Mouse (Mus musculus): ENCODE results near the gene Gpatch1.
A peak's percentile ranks its signal among the peaks of the same experiment; 100 is the strongest.
"Not testable (repeated sequence)": the region's sequence is repeated elsewhere in the genome, so short reads cannot be mapped to it uniquely, and the experiment has no call there.

The Gpatch1 gene

DNA sequence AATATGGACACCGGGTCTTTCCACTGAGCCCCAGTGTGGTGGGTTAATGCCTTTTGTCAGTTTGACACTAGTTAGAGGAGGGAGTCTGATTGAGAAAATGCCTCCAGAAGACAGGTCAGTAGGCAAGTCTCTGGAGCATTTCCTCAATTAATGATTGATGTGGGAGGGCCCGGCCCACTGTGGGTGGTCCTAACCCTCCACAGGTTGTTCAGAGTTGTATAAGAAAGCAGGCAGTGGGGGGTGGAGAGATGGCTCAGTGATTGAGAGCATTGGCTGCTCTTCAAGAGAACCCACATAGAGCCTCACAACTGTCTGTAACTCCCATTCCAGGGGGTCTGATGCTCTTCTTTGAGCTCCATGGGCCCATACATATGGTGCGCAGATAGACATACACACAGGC lies 13.3 kb upstream of the Gpatch1 start:
- DNase-seq (ENCODE audit: low read depth in 2 of 2, low spot score in 2 of 2), result no peak

DNA sequence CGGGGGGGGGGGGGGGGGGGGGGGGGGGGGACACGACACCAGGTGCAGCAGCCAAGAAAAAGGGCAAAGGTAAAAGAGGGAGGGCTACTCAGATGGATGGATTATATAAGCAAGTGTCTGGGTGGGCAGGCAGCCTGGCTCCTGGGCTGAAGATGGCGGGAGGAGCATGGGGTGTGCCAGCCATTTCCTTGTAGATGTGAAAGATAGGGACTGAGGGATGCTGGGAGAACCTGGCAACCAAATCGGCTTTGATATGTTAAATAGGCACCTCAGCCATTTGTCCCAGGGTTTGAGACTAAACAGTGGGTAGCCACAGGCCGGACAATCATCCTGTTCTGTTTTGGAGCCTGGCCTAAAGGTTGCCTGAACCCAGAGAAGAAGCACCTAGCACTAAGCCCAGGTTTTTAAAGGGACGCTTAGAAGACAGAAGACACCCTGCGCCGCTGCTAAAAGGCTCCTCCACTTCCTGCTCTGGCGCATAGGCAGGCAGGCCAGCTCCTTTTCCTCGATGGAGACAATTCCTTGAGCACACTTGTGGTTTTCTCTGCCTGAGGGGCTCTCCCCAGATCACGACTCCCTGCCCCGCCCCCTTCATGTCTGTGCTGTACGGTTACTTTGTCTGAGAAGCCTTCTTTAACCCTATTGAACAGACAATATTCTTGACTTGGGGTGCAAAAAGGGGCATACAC lies 4.6 kb upstream of the Gpatch1 start:
- DNase-seq (ENCODE audit: low read depth in 2 of 2, low spot score in 2 of 2), result no peak

DNA sequence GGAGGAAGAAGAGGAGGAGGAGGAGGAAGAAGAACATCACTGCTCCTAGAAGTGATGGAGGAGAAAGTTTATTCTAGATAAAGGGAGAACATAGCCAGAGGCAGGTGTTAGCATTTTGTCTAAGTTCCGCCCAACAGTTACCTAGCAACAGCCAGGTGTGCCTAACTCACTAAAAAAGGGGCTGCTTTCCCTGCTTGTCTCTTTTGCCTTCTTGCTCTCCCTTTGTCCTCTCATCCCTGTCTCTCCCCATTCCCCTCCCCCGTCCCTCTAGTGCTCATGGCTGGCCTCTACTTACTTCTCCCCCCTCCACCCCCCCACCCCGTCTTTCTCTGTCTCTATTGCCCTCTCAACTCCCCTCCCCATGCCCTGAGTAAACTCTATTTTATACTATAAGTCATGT lies 3.9 kb upstream of the Gpatch1 start:
- DNase-seq (ENCODE audit: low read depth in 2 of 2, low spot score in 2 of 2), result no peak

DNA sequence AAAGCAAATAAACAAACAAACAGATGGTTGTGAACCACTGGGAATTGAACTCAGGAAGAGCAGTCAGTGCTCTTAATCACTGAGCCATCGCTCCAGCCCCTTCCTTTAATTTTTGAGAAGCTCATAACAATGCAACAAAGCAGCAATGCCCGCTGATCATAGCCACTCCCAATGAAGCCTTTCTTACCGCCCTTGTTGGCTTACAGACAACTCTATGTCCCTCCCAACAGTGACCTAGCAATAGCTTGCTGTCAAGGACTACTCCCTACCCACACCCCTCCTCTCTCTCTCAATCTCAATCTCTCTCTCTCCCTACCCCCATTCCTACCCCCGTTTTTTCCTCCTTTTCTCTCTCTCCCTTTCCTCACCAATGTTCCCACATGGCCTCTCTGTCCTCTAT lies 1.5 kb upstream of the Gpatch1 start:
- no peak for DNase-seq (ENCODE audit: low read depth in 2 of 2, low spot score in 2 of 2)

DNA sequence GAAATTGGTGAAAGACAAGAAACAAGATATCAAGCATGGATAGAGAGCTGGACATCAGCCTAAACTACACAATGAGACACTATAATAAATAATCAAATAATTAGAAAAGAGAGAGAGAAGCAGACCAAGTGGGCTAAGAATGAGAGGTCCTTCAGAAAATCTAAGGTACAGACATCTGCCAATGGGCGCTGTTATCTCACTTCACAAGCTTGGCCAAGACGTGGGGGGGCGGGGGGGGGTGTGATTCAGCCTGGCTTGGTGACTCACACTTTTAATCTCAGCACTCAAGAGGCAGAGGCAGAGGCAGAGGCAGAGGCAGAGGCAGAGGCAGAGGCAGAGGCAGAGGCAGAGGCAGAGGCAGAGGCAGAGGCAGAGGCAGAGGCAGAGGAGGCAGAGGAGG lies 981 bp upstream of the Gpatch1 start:
- DNase-seq (ENCODE audit: low read depth in 2 of 2, low spot score in 2 of 2), result not testable (repeated sequence)

DNA sequence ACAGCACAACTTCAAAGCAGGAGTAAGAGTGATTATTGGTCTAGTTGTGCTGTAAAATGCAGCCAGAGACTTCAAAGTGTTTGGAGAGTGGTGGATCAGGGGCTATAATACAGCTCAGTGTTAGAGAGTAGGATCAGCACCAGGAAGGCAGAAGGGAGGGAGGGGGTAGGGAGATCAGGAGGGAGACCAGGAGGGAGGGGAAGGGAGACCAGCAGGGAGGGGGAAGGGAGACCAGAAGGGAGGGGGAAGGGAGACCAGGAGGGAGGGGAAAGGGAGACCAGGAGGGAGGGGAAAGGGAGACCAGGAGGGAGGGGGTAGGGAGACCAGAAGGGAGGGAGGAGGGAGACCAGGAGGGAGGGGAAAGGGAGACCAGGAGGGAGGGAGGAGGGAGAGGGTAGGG lies 4.1 kb downstream of the Gpatch1 start:
- DNase-seq (ENCODE audit: low read depth in 2 of 2, low spot score in 2 of 2), result no peak

DNA sequence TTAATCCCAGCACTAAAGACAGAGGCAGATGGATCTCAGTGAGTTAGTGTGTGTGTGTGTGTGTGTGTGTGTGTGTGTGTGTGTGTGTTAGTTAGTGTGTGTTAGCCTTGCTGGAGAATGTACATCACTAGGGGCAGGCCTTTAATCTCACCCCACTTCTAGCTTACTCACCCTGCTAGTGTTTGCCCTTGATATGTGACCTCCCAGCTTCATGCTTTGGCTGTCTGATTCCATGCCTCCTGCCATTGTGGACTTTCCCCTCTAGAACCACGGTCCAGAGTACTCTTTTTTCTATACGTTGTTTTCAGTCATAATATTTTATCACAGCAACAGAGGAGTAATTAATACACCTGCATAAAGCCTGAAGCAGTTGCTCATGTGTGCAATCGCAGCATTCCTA lies 7.0 kb downstream of the Gpatch1 start:
- DNase-seq (ENCODE audit: low read depth in 2 of 2, low spot score in 2 of 2), result no peak

DNA sequence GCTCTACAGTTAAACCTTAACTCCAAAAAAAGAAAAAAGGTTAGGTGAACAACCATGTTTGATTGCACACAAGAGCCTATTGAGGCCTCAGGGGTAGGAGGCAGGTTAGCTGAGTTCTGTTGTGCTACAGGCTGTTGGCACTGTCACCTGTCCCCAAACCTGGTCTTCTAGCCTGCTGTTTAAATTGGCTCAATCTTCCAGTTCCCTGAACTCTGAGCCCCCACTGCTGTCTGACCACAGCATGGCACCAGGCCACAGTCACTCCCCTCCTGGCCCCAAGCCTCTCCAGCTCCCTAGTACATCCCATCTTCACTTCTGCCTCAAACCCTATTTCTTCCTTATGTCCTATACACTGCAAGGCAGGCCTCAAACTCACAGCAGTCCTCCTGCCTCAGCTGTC lies 17.4 kb downstream of the Gpatch1 start:
- no peak for DNase-seq (ENCODE audit: low read depth in 2 of 2, low spot score in 2 of 2)

DNA sequence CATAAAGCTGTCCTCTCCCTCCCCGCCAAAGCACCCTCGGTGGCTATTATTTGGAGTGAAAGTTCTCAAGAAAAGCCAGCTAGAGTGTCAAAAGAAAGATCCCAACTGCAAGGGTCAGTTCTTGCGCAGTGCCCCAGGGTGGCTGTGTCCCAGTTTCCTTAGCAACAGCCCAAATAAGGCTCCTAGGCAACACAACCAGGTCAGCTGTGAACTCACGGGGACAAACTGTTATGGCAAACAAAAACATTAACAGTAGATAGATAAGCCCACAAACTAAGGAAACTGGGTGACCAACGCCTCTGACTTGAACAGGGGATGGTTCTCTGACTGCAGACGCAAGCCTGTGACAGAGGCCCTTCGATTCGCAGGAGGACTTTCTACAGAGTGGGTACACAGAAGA lies 18.6 kb downstream of the Gpatch1 start:
- DNase-seq (ENCODE audit: low read depth in 2 of 2, low spot score in 2 of 2), result no peak

DNA sequence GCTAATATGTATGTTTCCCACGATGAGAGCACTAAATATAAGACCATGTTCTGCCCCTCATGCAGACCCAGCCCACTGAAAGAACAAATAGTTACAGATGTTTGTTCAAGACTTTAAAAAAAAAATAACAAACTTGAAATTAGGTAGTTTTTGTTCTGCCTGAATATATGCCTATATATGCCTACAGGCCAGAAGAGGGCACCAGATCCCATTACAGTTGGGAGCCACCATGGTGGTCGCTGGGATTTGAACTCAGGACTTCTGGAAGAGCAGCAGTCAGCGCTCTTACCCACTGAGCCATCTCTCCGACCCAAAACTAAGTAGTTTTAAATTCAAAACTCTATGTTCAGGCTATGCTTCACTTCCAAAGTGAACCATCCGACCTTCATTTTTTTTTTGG lies 20.4 kb downstream of the Gpatch1 start:
- DNase-seq (ENCODE audit: low read depth in 2 of 2, low spot score in 2 of 2), result no peak

DNA sequence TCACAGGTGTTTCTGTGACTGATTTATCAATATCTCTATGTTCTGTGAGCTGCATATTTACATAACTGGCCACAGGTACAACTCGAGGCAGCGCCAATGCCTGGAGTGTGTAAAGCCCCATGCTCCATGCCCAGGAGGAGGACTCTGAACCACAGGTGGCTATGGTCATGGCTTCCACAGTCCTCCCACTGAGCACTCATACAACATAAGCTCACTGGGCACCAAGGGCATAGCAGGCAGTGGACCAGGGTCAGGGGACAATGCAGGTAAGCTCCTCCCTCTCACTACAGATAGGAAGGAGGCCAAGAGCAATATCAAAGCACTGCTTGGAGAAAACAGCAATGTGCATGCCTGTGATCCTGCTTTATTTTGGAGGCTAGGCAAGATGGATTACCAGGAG lies 22.6 kb downstream of the Gpatch1 start:
- no peak for DNase-seq (ENCODE audit: low read depth in 2 of 2, low spot score in 2 of 2)

DNA sequence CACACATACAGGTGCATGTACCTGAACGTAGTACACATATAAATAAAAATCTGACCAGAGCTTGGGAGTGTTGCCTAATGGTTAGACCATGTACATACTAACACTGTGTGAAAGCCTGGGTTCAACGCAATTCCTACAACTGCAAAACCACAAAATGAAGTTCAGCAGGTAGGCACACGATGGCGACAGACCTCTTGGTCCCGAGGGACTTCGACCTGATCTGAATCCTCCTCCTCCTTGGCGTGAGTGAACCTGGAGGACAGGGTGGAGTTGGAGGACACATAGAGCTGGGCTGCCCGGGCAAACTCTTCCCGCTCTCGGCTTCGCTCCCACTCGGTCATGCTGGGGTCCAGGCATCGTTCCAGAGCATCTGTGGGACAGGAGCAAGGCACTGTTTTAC lies 24.8 kb downstream of the Gpatch1 start:
- DNase-seq (ENCODE audit: low read depth in 2 of 2, low spot score in 2 of 2), result no peak

DNA sequence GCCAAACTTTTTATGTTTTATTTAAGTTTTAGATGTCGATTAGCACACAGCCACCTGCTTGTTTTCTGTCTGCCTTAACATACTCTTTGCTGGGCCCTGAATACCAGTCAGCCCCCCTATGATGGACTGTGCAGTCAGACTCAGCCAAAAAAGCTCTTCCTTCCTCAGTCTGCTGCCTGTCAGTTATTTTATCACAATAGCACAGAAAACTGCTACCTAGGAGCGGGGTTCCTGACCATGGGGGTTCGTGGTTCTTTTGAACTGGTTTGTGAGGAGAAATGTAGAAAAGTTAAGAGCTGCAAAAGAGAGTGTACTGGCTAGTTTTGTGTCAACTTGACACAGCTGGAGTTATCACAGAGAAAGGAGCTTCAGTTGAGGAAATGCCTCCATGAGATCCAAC lies 39.3 kb downstream of the Gpatch1 start:
- no peak for DNase-seq (ENCODE audit: low read depth in 2 of 2, low spot score in 2 of 2)

DNA sequence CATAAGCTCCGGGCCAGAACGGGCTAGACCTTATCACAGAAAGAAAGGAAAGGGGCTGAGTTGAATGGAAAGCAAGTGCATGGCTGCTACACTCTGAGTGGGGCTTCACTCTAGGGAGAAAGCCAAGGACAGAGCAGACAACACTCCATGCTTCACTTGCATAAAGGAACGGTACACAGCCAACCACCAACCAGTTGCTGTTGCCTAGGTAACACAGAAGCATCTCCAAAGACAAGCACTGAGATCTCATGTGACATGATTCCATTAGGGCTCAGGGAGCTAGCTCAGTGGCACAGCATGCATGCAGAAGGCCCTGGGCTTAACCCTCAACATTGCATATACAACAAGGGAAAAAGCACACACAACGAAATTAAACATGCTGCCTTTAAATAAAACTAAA lies 40.8 kb downstream of the Gpatch1 start:
- DNase-seq (ENCODE audit: low read depth in 2 of 2, low spot score in 2 of 2), result no peak

DNA sequence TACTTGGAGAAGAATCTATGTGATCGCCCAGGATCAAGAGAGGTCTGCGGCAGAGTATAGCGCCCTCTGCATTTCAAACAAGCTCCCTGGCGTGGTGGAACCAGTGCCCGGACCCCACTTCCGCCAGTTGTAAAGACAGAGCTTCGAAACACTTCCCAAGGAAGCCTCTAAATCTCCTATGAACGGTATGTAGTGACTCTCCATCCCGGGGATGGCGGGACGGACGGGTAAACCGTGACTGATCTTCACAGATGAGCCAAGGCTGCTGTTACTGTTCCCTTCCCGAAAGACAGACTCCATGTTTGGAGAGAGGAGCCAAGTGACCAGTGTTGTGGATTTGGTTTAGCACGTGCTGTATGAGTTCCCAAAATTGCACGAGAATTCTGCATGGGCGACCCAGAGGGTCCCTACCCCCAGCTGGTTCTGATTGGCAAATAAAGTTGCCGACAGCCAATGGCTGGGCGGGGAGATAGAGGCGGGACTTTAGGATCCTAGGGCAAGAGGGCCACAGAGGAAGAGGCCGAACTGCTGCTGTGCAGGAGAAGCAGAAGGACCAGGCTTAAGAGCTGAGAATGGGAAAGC lies 48.7 kb downstream of the Gpatch1 start:
- peak in 1 of 2 experiments; percentile 34 for DNase-seq (ENCODE audit: low read depth in 2 of 2, low spot score in 2 of 2)

DNA sequence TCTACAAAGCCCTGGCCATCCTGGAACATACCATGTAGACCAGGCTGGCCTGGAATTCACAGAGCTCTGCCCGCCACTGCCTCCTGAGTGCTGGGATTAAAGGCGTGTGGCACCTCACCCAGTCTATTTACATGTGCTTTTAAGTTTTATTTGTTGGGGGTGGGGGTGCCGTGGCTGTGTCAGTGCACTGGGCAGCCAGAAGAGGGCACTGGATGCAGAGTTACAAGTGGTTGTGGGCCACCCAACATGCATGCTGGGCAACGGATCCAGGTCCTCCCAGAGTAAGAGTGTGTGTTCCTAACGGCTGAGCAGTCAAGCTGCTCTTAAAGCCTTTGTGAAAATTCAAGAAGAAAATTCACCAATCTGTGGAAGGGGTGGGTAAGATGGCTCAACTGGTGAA lies 50.4 kb downstream of the Gpatch1 start:
- no peak for DNase-seq (ENCODE audit: low read depth in 2 of 2, low spot score in 2 of 2)

DNA sequence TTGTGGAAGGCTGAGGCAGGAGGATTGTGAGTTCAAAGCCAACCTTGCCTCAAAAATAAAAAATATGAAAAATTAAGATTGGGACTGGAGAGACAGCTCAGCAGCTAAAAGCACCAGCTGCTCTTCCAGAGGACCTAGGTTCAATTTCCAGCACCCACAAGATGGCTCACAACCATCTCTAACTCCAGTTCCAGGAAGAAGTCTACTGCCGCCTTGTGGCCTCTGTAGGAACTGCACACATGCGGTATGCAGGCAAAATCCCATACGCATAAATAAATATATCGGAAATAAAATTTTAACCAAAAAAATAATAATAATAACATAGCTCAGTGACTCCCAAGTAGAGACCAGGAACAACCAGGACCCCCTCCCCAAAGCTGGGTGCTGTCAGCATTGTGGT lies 51.6 kb downstream of the Gpatch1 start:
- peak in 1 of 2 experiments; percentile 12 for DNase-seq (ENCODE audit: low read depth in 2 of 2, low spot score in 2 of 2)

DNA sequence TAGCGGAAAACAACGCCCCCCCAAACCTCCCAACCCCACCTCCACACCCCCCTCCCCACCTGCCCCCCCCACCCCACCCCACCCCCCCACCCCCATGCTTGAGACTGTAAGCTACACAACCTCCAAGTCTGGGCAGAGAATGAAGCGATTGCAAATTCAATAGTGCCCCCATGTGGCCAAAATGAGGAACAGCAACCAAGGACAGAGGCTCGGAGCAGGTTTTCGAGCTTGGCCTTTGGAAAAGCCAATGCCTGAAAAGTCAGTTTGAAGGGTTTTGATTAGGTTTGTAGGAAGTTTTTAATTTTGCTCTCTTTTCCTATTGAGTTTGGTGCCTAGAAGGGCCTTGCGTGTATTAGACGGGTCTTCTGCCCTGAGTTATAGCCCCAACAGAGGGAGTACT lies 53.5 kb downstream of the Gpatch1 start:
- peak; percentile 16 to 51 for DNase-seq (ENCODE audit: low read depth in 2 of 2, low spot score in 2 of 2)

DNA sequence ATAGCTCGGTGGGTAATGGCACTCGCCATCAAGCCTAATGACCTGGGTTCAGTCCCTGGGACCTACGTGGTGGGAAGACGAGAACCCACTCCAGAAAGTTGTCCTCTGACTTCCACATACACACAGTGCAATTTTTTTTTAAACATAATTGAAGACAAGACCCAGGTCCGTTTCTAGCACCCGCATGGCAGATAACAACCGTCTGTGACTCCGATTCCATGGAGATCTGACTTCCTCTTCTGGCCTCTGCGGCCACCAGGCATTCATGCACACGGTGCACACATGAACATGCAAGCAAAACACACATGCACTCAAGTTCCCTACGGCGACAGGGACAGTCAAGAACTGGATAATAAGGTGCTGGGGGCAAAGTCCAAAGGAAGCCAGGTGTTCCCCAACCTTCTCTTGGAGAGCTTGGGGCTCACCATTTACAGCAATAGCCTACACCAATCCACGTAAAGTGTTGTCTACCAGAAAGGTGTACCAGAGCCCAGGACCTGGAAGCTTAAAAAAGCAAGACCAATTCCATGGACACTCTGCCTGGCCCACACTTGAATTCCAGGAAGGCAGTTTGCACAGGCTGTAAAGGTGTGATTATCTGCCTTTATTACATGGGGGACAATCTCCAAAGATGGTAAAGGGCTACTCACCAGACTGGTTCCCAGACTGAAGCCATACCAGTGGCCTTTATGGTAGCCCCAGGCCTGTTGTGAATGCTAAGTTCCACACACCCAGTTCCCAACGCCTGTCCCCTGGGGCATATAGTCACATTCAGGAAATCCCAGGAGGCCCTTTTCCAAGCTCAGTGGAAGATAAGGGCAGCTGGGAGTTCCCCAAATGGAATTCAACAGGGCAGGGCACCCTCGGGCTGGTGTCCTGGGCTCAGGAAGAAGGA lies 54.4 kb downstream of the Gpatch1 start:
- no peak for DNase-seq (ENCODE audit: low read depth in 2 of 2, low spot score in 2 of 2)

DNA sequence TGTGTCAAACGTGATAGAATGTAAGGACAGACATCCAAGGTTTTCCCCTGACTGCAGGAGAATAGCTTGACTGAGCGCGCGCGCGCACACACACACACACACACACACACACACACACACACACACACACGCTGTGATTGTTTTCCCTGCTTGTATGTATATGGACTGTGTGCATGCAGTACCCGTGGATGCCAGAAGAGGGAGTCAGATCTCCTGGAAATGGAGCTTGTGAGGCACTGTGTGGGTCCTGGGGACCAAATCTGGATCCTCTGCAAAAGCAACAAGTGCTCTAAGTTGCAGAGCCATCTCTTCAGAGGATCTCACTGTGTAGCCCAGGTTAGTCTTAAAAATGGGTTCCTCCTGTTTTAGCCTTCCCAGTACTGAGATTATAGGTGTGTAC lies 58.9 kb downstream of the Gpatch1 start:
- DNase-seq (ENCODE audit: low read depth in 2 of 2, low spot score in 2 of 2), result peak in 1 of 2 experiments; percentile 23

DNA sequence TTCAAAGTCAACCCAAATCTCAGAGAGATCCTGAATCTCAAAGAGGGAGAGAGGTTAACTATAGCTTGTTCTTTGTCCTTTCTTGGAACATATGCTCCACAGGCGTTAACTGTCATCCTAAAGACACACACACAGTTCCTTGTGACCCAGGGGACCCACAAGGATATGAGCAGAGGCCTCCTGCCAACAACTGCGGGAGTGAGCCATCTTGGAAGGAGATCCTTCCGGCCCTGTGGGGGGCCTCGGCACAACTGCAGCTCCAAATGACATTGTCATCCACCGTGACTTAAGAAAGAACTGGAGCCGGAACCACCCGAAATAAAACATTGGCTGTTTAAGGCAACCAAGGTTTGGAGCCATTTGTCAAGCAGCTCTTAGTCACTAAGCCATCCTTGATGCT lies 59.9 kb downstream of the Gpatch1 start:
- DNase-seq (ENCODE audit: low read depth in 2 of 2, low spot score in 2 of 2), result no peak

DNA sequence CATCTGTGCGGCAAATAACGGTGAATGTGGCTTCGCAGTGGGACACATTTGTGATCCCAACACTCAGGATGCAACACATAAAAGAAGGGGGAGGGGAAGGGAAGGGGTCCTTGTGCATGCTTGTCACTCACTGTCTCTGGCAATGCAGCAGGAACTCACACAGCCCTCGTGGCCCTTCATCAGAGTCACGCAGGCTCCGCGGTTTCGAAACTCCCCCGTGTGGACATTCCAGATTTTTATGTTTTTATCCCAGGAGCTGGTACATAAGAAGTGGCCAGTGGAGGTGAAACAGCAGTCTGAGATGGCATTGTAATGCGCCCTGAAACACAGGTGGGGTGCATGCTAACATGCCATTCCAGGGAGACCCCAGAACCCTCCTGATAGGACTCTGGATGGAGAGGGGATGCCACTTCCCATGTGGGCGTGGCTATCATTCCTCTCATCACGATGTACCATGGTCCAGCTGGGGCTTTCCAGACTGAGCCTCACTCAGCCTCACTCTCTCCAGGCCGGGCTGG lies 66.1 kb downstream of the Gpatch1 start:
- DNase-seq (ENCODE audit: low read depth in 2 of 2, low spot score in 2 of 2), result no peak

All from CD8-positive naive resting alpha-beta T cell, adult 2 months (primary cell).